In genomic region chr14:19728737-19729136, GRCm38 (mm10) we compare ENCODE assay signal across 12 mouse cellular contexts. TPM values are rescaled to one million over a fixed set of nuclear protein-coding genes. Genes with fewer than 3 reads are reported as not detected.
DNase-seq lines count a peak whose midpoint lies in the region; ATAC-seq and TF ChIP-seq lines count a peak whose summit lies in the region.
"Had no signal": no experiment of that assay in that cellular context is flagged by ENCODE, and none has a peak within 500 bp of the region (broad histone marks: within the 10 kb centered on the region; RNA-seq: fewer than 3 reads in every experiment).

No protein-coding gene starts in this region.

- ATAC-seq in embryonic facial prominence, embryonic 15.5 days (ENCODE audit: insufficient number of reproducible peaks, low FRiP score, low TSS enrichment, low read depth) = no peak
- ATAC-seq in stomach, postnatal 0 days (ENCODE audit: low FRiP score, low TSS enrichment) = no peak; the same call in 1 of the 2 replicates

- H3K4me3 ChIP-seq in embryonic facial prominence, embryonic 15.5 days (replicated peaks) = no peak overlapping the region
- H3K4me3 ChIP-seq in stomach, postnatal 0 days (ENCODE audit: low read depth, low read length) = no peak overlapping the region
- H3K4me3 ChIP-seq: heart, embryonic 10.5 days had no signal

- H3K9ac ChIP-seq in embryonic facial prominence, embryonic 15.5 days = no peak overlapping the region
- no peak overlapping the region for H3K9ac ChIP-seq in stomach, postnatal 0 days (ENCODE audit: low read length)

- H3K9me3 ChIP-seq in embryonic facial prominence, embryonic 15.5 days (replicated peaks) = no peaks in the 10 kb centered on the region
- H3K9me3 ChIP-seq in stomach, postnatal 0 days (ENCODE audit: control insufficient read depth, low read length) = no peaks in the 10 kb centered on the region
- H3K9me3 ChIP-seq: heart, embryonic 10.5 days had no signal

- no peaks in the 10 kb centered on the region for H3K27me3 ChIP-seq in embryonic facial prominence, embryonic 15.5 days
- no peaks in the 10 kb centered on the region for H3K27me3 ChIP-seq in stomach, postnatal 0 days (ENCODE audit: control insufficient read depth, insufficient read depth, low read length)

- no peaks in the 10 kb centered on the region for H3K36me3 ChIP-seq in embryonic facial prominence, embryonic 15.5 days
- no peaks in the 10 kb centered on the region for H3K36me3 ChIP-seq in stomach, postnatal 0 days (ENCODE audit: control insufficient read depth, insufficient read depth, low read length)
- H3K36me3 ChIP-seq: heart, embryonic 10.5 days had no signal

- TF ChIP-seq EP300 in stomach, postnatal 0 days (optimal IDR thresholded peaks at IDR 0.05) = no peak

- no peak overlapping the region for H3K4me2 ChIP-seq in embryonic facial prominence, embryonic 15.5 days (replicated peaks)
- H3K4me2 ChIP-seq in stomach, postnatal 0 days (replicated peaks; ENCODE audit: low read depth) = no peak overlapping the region

- H3K4me1 ChIP-seq in embryonic facial prominence, embryonic 15.5 days = peaks cover 11% of the 10 kb centered on the region
- H3K4me1 ChIP-seq in stomach, postnatal 0 days (replicated peaks; ENCODE audit: control insufficient read depth, insufficient read depth) = peaks cover 2% of the 10 kb centered on the region; the same call in 1 of the 2 replicates

- 50% methylated on average over 7 of the region's 7 CpGs for WGBS in embryonic facial prominence, embryonic 15.5 days
- 45% methylated on average over 7 of the region's 7 CpGs for WGBS in stomach, postnatal 0 days

- TF ChIP-seq CTCF in stomach, postnatal 0 days (IDR thresholded peaks at IDR 0.05; ENCODE audit: low read depth) = no peak

- DNase-seq in kidney, adult 18-20 months = peak; percentile 31
- DNase-seq in kidney, adult 11 months = no peak
- peak; percentile 79 for DNase-seq in kidney, postnatal 4 days
- DNase-seq in stomach, postnatal 0 days (ENCODE audit: low spot score) = peak; percentile 33
- no peak for DNase-seq in right cerebral cortex, postnatal 4 days
- no peak for DNase-seq in retina, embryonic 14.5 days (ENCODE audit: low spot score)
- no peak for DNase-seq in retina, postnatal 1 day
- DNase-seq: cerebellum, adult 18-20 months; layer of hippocampus, adult 9-11 months; thymus, postnatal 25 days had no signal

- peak overlapping the region; percentile 60 for H3K27ac ChIP-seq in embryonic facial prominence, embryonic 15.5 days (replicated peaks)
- H3K27ac ChIP-seq in stomach, postnatal 0 days (replicated peaks) = no peak overlapping the region
- H3K27ac ChIP-seq: heart, embryonic 10.5 days had no signal

RNA-seq across cellular contexts. Expression of gene Nid2, which starts 22.3 kb away (rescaled TPM):
- polyA plus RNA-seq in embryonic facial prominence, embryonic 15.5 days (2015; fragmentation: Nextera tagmentation; extraction: Ambion mirVana) = 86.7 and 91.3 TPM in 2 replicates
- 13.5 and 16.4 TPM in 2 replicates for polyA plus RNA-seq in stomach, postnatal 0 days (2015; fragmentation: Nextera tagmentation; extraction: Ambion mirVana)

Comparison
In these comparisons a context has a peak if more than half of its experiments do, and no peak if none do; other contexts are left out.
1. DNase-seq: peak in kidney, adult 18-20 months (single experiment), kidney, postnatal 4 days (2 of 2) and stomach, postnatal 0 days (single experiment); none in kidney, adult 11 months (single experiment), right cerebral cortex, postnatal 4 days (single experiment), retina, embryonic 14.5 days (single experiment) and retina, postnatal 1 day (single experiment).